ENCODE assay signal across 7 mouse cellular contexts in the genomic region with DNA sequence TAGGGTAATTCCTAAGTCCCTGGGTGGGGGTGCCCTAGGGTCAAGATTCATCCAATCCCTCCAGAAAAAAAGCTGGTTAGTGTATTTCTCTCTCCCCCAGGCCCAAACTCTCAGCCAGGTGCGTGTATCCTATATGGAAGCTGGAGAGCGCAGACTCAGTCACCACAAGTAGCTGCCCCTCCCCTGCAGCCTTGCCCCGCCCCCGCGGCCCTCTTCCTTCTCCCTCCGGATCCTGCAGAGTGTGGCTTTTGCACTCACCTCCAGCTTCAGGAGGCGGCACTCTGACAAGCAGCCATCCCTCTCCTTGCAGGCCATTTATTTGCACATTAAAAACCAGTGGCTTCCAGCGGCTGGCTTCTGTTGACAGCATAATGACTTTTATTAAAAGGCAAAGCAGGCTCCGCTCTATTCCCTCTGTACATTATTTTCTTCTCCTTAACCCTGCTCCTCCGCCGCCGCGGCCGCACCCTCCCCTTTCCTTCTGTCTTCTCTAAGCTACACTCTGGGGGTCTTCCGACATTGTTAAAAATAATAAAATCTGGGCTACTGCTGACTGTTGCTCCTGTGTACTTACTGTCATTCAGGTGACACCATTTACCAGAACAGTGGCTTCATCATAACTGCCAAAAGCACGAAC. TPM values are rescaled to one million over a fixed set of nuclear protein-coding genes. Genes with fewer than 3 reads are reported as not detected.
A peak's percentile ranks its signal among the peaks of the same experiment; 100 is the strongest.
DNase-seq lines count a peak whose midpoint lies in the region; ATAC-seq lines count a peak whose summit lies in the region.

No protein-coding gene starts in this region.

- H3K4me3 ChIP-seq in embryonic facial prominence, embryonic 11.5 days (ENCODE audit: low read depth, low read length) = no peak overlapping the region
- no peak overlapping the region for H3K4me3 ChIP-seq in liver, embryonic 11.5 days (ENCODE audit: low read depth, low read length)

- H3K27me3 ChIP-seq in embryonic facial prominence, embryonic 11.5 days (ENCODE audit: control insufficient read depth, insufficient read depth, low read length) = peaks cover 15% of the 10 kb centered on the region
- peaks cover 23% of the 10 kb centered on the region for H3K27me3 ChIP-seq in liver, embryonic 11.5 days (replicated peaks; ENCODE audit: control insufficient read depth, insufficient read depth, low read length)

- DNase-seq in WW6 (ENCODE audit: low read depth, low spot score) = peak; percentile 26
- peak; percentile 34 for DNase-seq in embryonic facial prominence, embryonic 11.5 days (ENCODE audit: low spot score)
- DNase-seq in kidney, adult 8-10 months = peak; percentile 1 to 5
- DNase-seq in lung, postnatal 36 days = peak; percentile 56
- no peak for DNase-seq in spleen, adult 18-20 months
- DNase-seq in liver, embryonic 11.5 days (ENCODE audit: low spot score) = no peak
- no peak for DNase-seq in T-cell, adult 2 months (ENCODE audit: low spot score)

- no peak overlapping the region for H3K9ac ChIP-seq in embryonic facial prominence, embryonic 11.5 days (replicated peaks; ENCODE audit: low read length)
- no peak overlapping the region for H3K9ac ChIP-seq in liver, embryonic 11.5 days (ENCODE audit: low read depth, low read length)

- H3K36me3 ChIP-seq in embryonic facial prominence, embryonic 11.5 days (replicated peaks; ENCODE audit: control insufficient read depth, insufficient read depth, low read depth, low read length) = no peaks in the 10 kb centered on the region
- H3K36me3 ChIP-seq in liver, embryonic 11.5 days (ENCODE audit: control insufficient read depth, insufficient read depth, low read length) = no peaks in the 10 kb centered on the region

- ATAC-seq in embryonic facial prominence, embryonic 11.5 days (replicated peaks; ENCODE audit: insufficient number of reproducible peaks, low FRiP score, low TSS enrichment, low read depth) = 0 out of 2 replicates have a peak, but pooled peaks have one; percentile 50
- no peak for ATAC-seq in liver, embryonic 11.5 days (replicated peaks; ENCODE audit: low FRiP score)

- H3K27ac ChIP-seq in embryonic facial prominence, embryonic 11.5 days (replicated peaks; ENCODE audit: low read depth, low read length) = no peak overlapping the region
- no peak overlapping the region for H3K27ac ChIP-seq in liver, embryonic 11.5 days (ENCODE audit: low read depth, low read length)

- no peaks in the 10 kb centered on the region for H3K4me1 ChIP-seq in embryonic facial prominence, embryonic 11.5 days (ENCODE audit: control insufficient read depth, insufficient read depth, low read length)
- no peaks in the 10 kb centered on the region for H3K4me1 ChIP-seq in liver, embryonic 11.5 days (replicated peaks; ENCODE audit: control insufficient read depth, insufficient read depth, low read length)

- no peak overlapping the region for H3K4me2 ChIP-seq in embryonic facial prominence, embryonic 11.5 days (ENCODE audit: low read depth, low read length)
- H3K4me2 ChIP-seq in liver, embryonic 11.5 days = no peak overlapping the region

- under 1% methylated on average over 16 of the region's 16 CpGs for WGBS in embryonic facial prominence, embryonic 11.5 days
- WGBS in liver, embryonic 11.5 days = 9% methylated on average over 16 of the region's 16 CpGs

- H3K9me3 ChIP-seq in embryonic facial prominence, embryonic 11.5 days (replicated peaks; ENCODE audit: control insufficient read depth, low read length) = no peaks in the 10 kb centered on the region
- no peaks in the 10 kb centered on the region for H3K9me3 ChIP-seq in liver, embryonic 11.5 days (ENCODE audit: control insufficient read depth, low read length)

RNA-seq across cellular contexts. Expression of a gene that starts 41.5 kb away (rescaled TPM):
- 0.32 TPM in 1 of 2 replicates, not detected in the other for polyA plus RNA-seq in embryonic facial prominence, embryonic 11.5 days (2014; fragmentation: Nextera tagmentation; extraction: Ambion mirVana)
- not detected in 2 replicates for polyA plus RNA-seq in liver, embryonic 11.5 days (2014; fragmentation: Nextera tagmentation; extraction: Ambion mirVana)

Comparison
In these comparisons a context has a peak if more than half of its experiments do, and no peak if none do; other contexts are left out.
1. DNase-seq: peak in WW6 (single experiment), embryonic facial prominence, embryonic 11.5 days (single experiment), kidney, adult 8-10 months (2 of 2) and lung, postnatal 36 days (single experiment); none in spleen, adult 18-20 months (0 of 2), liver, embryonic 11.5 days (single experiment) and T-cell, adult 2 months (single experiment).